Mouse (Mus musculus): ENCODE data around the gene Slc39a8. TPM values are rescaled to one million over a fixed set of nuclear protein-coding genes. Genes with fewer than 3 reads are reported as not detected.

Slc39a8 gene
- polyA plus RNA-seq, 1 experiment from 2014 or later, result 9.0 TPM

DNA sequence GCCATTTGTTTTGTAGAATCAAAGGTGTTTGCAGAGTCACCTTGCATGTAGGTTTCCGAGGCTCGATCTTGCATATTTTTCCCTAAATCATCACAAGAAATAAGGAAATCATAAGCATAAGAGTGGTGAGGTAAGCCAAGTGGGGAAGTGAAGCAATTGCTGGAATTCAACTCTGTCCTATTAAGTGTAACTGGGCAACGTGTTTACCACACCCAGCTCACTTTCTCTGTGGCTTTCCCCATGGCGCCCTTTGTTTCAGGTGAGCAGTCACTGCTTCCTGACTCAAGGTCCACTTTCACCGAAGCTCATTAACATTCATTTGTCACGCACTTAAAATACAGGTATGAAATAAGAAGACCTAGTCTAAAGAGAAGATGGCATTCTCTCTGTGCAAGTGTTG is 53.0 kb downstream of the Slc39a8 start:
- Histone ChIP-seq H3K9ac (ENCODE audit: low read length) (no peak overlapping the region), H3K36me3 (ENCODE audit: control insufficient read depth, insufficient read depth, low read length) (no peaks in the 10 kb centered on the region), H3K9me3 (ENCODE audit: control insufficient read depth, low read length) (no peaks in the 10 kb centered on the region), H3K4me1 (ENCODE audit: control insufficient read depth, insufficient read depth, low read length) (no peaks in the 10 kb centered on the region), H3K27me3 (ENCODE audit: control insufficient read depth, insufficient read depth, low read length) (no peaks in the 10 kb centered on the region), H3K4me3 (ENCODE audit: low read depth, low read length) (no peak overlapping the region), H3K27ac (replicated peaks; ENCODE audit: low read depth, low read length) (no peak overlapping the region), H3K4me2 (ENCODE audit: low read depth, severe bottlenecking) (no peak overlapping the region)
- WGBS, result 91% methylated on average over 6 of the region's 6 CpGs
- no peak for DNase-seq (ENCODE audit: low spot score)
- no peak for ATAC-seq (ENCODE audit: insufficient number of reproducible peaks, low FRiP score, low TSS enrichment, low read depth)

GRCm38 (mm10) chr3:135885927-135886658 is 61.0 kb downstream of the Slc39a8 start:
- no peaks in the 10 kb centered on the region for H3K36me3 ChIP-seq (ENCODE audit: control insufficient read depth, insufficient read depth, low read length)
- H3K4me3 ChIP-seq (ENCODE audit: low read depth, low read length), result no peak overlapping the region
- H3K4me2 ChIP-seq (ENCODE audit: low read depth, severe bottlenecking), result no peak overlapping the region
- DNase-seq (ENCODE audit: low spot score), result no peak
- no peak overlapping the region for H3K27ac ChIP-seq (replicated peaks; ENCODE audit: low read depth, low read length)
- H3K4me1 ChIP-seq (ENCODE audit: control insufficient read depth, insufficient read depth, low read length), result 0 out of 2 replicates have a peak, but pooled peaks cover 2% of the 10 kb centered on the region
- no peak overlapping the region for H3K9ac ChIP-seq (ENCODE audit: low read length)
- H3K27me3 ChIP-seq (ENCODE audit: control insufficient read depth, insufficient read depth, low read length), result no peaks in the 10 kb centered on the region
- H3K9me3 ChIP-seq (ENCODE audit: control insufficient read depth, low read length), result no peaks in the 10 kb centered on the region
- ATAC-seq (ENCODE audit: insufficient number of reproducible peaks, low FRiP score, low TSS enrichment, low read depth), result 0 out of 2 replicates have a peak, but pooled peaks have one; percentile 51
- 68% methylated on average over 12 of the region's 12 CpGs for WGBS

DNA sequence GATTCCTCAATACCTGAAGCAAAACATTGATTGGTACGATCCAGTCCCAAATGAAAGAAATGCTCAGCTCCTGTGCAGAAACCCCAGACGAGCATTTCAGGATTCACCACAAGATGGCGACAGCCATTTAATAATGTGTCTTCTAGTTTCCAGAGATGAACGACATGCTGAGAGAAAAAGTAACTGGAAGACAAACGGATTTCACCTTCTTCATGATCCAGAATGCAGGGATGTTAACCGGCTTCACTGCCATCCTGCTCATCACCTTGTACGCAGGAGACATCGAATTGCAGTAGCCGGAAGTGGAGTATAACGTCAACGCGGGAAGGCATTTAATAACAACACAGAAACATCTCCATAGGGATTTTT is 61.6 kb downstream of the Slc39a8 start:
- H3K9ac ChIP-seq (ENCODE audit: low read length), result no peak overlapping the region
- DNase-seq (ENCODE audit: low spot score) (peak; percentile 82), ATAC-seq (ENCODE audit: insufficient number of reproducible peaks, low FRiP score, low TSS enrichment, low read depth) (no peak)
- WGBS, result 47% methylated on average over 12 of the region's 12 CpGs
- H3K9me3 ChIP-seq (ENCODE audit: control insufficient read depth, low read length), result no peaks in the 10 kb centered on the region
- 0 out of 2 replicates have a peak, but pooled peaks cover 2% of the 10 kb centered on the region for H3K4me1 ChIP-seq (ENCODE audit: control insufficient read depth, insufficient read depth, low read length)
- no peak overlapping the region for H3K4me2 ChIP-seq (ENCODE audit: low read depth, severe bottlenecking)
- H3K36me3 ChIP-seq (ENCODE audit: control insufficient read depth, insufficient read depth, low read length), result no peaks in the 10 kb centered on the region
- no peak overlapping the region for H3K4me3 ChIP-seq (ENCODE audit: low read depth, low read length)
- H3K27me3 ChIP-seq (ENCODE audit: control insufficient read depth, insufficient read depth, low read length), result no peaks in the 10 kb centered on the region
- H3K27ac ChIP-seq (replicated peaks; ENCODE audit: low read depth, low read length), result no peak overlapping the region

- H3K27me3 ChIP-seq (ENCODE audit: control insufficient read depth, insufficient read depth, low read length), result no peaks in the 10 kb centered on the region
- no peaks in the 10 kb centered on the region for H3K36me3 ChIP-seq (ENCODE audit: control insufficient read depth, insufficient read depth, low read length)
- 62% methylated on average over 9 of the region's 9 CpGs for WGBS
- no peak overlapping the region for H3K4me3 ChIP-seq (ENCODE audit: low read depth, low read length)
- no peaks in the 10 kb centered on the region for H3K9me3 ChIP-seq (ENCODE audit: control insufficient read depth, low read length)
- no peak overlapping the region for H3K4me2 ChIP-seq (ENCODE audit: low read depth, severe bottlenecking)
- H3K27ac ChIP-seq (replicated peaks; ENCODE audit: low read depth, low read length), result no peak overlapping the region
- ATAC-seq (ENCODE audit: insufficient number of reproducible peaks, low FRiP score, low TSS enrichment, low read depth) (no peak), DNase-seq (ENCODE audit: low spot score) (no peak)
- H3K9ac ChIP-seq (ENCODE audit: low read length), result no peak overlapping the region
- 0 out of 2 replicates have a peak, but pooled peaks cover 2% of the 10 kb centered on the region for H3K4me1 ChIP-seq (ENCODE audit: control insufficient read depth, insufficient read depth, low read length)
Observed at GRCm38 (mm10) chr3:135887033-135887855, 62.2 kb downstream of the Slc39a8 start.

DNA sequence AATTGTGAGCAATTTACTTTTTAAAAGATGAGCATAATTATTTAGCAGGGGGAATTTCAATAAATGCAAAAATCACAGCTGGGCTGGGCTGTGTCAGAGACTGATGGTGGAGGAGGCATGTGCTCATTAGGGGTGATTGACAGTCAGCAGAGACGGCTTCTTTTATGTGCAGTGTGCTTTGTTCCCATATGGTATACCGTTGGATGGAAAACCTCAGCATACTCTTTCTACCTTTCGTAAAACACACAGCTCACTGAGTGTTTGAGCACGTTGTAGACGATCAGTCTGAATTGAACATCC is 62.7 kb downstream of the Slc39a8 start:
- Histone ChIP-seq H3K4me3 (ENCODE audit: low read depth, low read length) (no peak overlapping the region), H3K4me1 (ENCODE audit: control insufficient read depth, insufficient read depth, low read length) (0 out of 2 replicates have a peak, but pooled peaks cover 2% of the 10 kb centered on the region), H3K9me3 (ENCODE audit: control insufficient read depth, low read length) (no peaks in the 10 kb centered on the region), H3K36me3 (ENCODE audit: control insufficient read depth, insufficient read depth, low read length) (no peaks in the 10 kb centered on the region), H3K27me3 (ENCODE audit: control insufficient read depth, insufficient read depth, low read length) (no peaks in the 10 kb centered on the region), H3K9ac (ENCODE audit: low read length) (no peak overlapping the region), H3K27ac (replicated peaks; ENCODE audit: low read depth, low read length) (no peak overlapping the region), H3K4me2 (ENCODE audit: low read depth, severe bottlenecking) (no peak overlapping the region)
- ATAC-seq (ENCODE audit: insufficient number of reproducible peaks, low FRiP score, low TSS enrichment, low read depth) (no peak), DNase-seq (ENCODE audit: low spot score) (no peak)
- WGBS, result 52% methylated on average over 5 of the region's 5 CpGs

DNA sequence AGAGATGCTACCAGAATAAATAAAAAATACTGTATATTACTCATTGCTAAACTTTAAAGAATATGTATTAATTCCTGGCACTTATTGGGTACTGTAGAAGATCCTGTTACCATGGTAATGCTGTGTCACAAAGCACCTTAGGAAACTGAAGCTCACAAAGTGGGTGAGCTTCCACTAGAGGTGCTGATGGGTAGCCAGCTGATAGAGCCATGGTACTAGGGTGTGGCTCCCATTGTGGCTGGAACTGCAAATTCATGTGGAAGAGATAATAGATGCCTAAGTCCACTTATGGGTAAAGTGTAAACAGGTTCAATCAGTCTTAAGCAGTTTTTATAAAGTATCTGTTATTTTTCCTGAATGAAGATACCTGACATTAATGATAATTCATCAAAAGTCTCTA is 64.3 kb downstream of the Slc39a8 start:
- ATAC-seq (ENCODE audit: insufficient number of reproducible peaks, low FRiP score, low TSS enrichment, low read depth) (no peak), DNase-seq (ENCODE audit: low spot score) (no peak)
- H3K9me3 ChIP-seq (ENCODE audit: control insufficient read depth, low read length), result no peaks in the 10 kb centered on the region
- no peak overlapping the region for H3K4me2 ChIP-seq (ENCODE audit: low read depth, severe bottlenecking)
- H3K27ac ChIP-seq (replicated peaks; ENCODE audit: low read depth, low read length), result no peak overlapping the region
- H3K36me3 ChIP-seq (ENCODE audit: control insufficient read depth, insufficient read depth, low read length), result no peaks in the 10 kb centered on the region
- H3K4me1 ChIP-seq (ENCODE audit: control insufficient read depth, insufficient read depth, low read length), result 0 out of 2 replicates have a peak, but pooled peaks cover 2% of the 10 kb centered on the region
- H3K4me3 ChIP-seq (ENCODE audit: low read depth, low read length), result no peak overlapping the region
- H3K27me3 ChIP-seq (ENCODE audit: control insufficient read depth, insufficient read depth, low read length), result no peaks in the 10 kb centered on the region
- no peak overlapping the region for H3K9ac ChIP-seq (ENCODE audit: low read length)

GRCm38 (mm10) chr3:135903366-135903765 is 78.3 kb downstream of the Slc39a8 start:
- no peak overlapping the region for H3K4me3 ChIP-seq (ENCODE audit: low read depth, low read length)
- H3K4me2 ChIP-seq (ENCODE audit: low read depth, severe bottlenecking), result no peak overlapping the region
- no peak overlapping the region for H3K27ac ChIP-seq (replicated peaks; ENCODE audit: low read depth, low read length)
- no peak overlapping the region for H3K9ac ChIP-seq (ENCODE audit: low read length)
- H3K27me3 ChIP-seq (ENCODE audit: control insufficient read depth, insufficient read depth, low read length), result no peaks in the 10 kb centered on the region
- ATAC-seq (ENCODE audit: insufficient number of reproducible peaks, low FRiP score, low TSS enrichment, low read depth) (no peak), DNase-seq (ENCODE audit: low spot score) (no peak)
- H3K36me3 ChIP-seq (ENCODE audit: control insufficient read depth, insufficient read depth, low read length), result no peaks in the 10 kb centered on the region
- H3K4me1 ChIP-seq (ENCODE audit: control insufficient read depth, insufficient read depth, low read length), result no peaks in the 10 kb centered on the region
- H3K9me3 ChIP-seq (ENCODE audit: control insufficient read depth, low read length), result no peaks in the 10 kb centered on the region
- 84% methylated on average over 1 of the region's 1 CpGs for WGBS

DNA sequence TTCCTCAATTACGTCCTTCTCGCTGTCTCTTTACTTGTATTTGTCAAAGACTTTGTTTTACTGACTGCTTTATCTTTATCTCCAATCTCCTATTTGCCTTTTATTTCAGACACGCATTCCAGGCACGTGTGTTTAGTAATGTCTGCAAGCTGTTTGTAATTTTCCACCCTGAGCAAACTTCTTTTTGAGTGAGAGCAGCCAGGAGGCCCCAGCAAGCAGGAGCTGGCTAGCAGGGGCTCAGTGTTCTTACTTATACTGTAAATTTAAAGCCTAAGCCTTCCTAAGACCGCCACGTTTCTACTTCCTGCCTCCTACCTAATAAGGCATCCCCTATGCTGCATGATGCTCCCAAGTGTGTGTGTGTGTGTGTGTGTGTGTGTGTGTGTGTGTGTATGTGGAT is 79.8 kb downstream of the Slc39a8 start:
- Histone ChIP-seq H3K4me1 (ENCODE audit: control insufficient read depth, insufficient read depth, low read length) (no peaks in the 10 kb centered on the region), H3K9ac (ENCODE audit: low read length) (no peak overlapping the region), H3K27ac (replicated peaks; ENCODE audit: low read depth, low read length) (peak overlapping the region; percentile 59; the same call in 1 of the 2 replicates), H3K4me3 (ENCODE audit: low read depth, low read length) (no peak overlapping the region), H3K27me3 (ENCODE audit: control insufficient read depth, insufficient read depth, low read length) (no peaks in the 10 kb centered on the region), H3K9me3 (ENCODE audit: control insufficient read depth, low read length) (no peaks in the 10 kb centered on the region), H3K36me3 (ENCODE audit: control insufficient read depth, insufficient read depth, low read length) (no peaks in the 10 kb centered on the region), H3K4me2 (ENCODE audit: low read depth, severe bottlenecking) (no peak overlapping the region)
- DNase-seq (ENCODE audit: low spot score) (no peak), ATAC-seq (ENCODE audit: insufficient number of reproducible peaks, low FRiP score, low TSS enrichment, low read depth) (0 out of 2 replicates have a peak, but pooled peaks have one; percentile 39)
- 54% methylated on average over 6 of the region's 6 CpGs for WGBS
